Mouse (Mus musculus): ENCODE measurements around the gene Smad6. TPM values are rescaled to one million over a fixed set of nuclear protein-coding genes. Genes with fewer than 3 reads are reported as not detected.

The Smad6 gene
- 12.2 and 14.4 TPM in 2 replicates for polyA plus RNA-seq (2012; rRNA removed)

DNA sequence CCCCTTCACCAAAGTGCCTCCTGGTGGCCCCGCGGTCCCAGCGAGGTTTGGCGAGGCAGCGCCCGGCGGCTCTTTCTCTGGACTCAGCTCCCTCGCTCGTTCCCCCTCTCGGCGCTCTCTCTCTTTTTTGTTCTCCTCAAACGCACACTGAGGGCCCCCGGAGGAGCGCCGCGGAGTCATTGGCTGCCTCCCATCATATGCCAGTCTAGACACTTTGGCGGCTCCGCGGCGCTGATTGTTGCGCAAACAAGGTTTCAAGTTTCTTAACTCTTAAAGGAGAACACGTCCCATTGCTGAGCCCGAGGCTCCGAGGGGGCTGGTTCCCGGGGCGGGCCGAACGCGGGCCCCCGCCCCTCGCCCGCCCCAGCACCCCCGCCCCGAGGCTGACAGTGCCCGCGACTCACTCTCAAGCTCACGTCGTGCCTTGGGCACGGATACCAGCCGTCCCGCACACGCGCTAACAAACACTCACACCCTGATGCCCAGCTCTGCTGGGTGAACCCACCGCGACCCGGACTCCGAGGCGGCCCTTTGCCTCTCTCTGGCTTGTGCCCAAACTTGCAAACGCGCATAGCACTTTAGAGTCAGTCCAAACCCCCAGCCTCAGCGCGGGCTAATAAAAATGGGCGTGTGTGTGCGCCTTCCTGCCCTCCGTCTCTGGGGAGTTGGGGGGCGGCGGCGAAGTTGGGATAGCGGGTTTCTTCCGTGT is at the start of gene Smad6:
TSS of gene Smad6 (minus strand) at position 207 of the 709 bp plus-strand sequence.
- no peak for DNase-seq (ENCODE audit: low read depth)

DNA sequence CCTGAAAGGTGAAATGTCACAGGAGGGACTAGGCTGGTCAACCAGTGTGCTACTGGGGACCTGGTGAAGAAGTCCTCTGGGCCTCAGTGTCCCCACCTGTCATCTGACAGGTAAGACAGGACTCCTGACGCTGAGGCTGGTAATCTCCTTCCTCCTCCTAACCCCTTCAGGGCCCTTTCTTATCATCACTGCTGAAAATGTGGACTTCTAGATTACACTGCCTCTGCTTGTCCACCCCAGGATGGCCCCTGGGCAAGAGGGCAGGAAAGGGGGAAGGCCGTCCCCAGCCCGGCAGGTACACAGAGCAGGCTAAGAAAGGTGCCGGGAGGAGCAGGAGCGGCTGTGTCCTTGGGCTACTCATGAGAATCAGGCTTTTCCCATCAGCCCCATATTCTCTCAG is 48.8 kb upstream of the Smad6 start:
- DNase-seq (ENCODE audit: low read depth), result no peak

GRCm38 (mm10) chr9:64069131-64069530 is 47.3 kb upstream of the Smad6 start:
- no peak for DNase-seq (ENCODE audit: low read depth)

DNA sequence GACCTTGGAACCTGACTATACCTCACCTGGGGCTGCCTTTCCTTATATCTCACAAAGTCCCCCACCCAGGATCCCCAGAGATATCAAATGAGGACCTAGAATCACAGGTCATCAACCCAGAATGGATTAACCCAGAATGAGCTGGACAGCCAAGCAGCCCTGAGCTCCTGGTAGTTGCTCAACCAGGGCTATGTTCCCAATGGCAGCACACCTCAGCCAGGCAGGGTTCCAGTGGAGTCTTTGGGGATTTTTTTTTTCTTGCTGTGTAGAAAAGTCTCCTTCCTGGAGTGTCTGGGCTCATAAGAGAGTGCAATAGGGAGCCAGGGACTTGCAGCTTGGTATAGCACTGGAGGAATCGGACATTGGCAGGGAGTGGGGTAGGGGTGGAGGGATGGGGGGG is 46.7 kb upstream of the Smad6 start:
- no peak for DNase-seq (ENCODE audit: low read depth)

GRCm38 (mm10) chr9:64067787-64068186 is 45.9 kb upstream of the Smad6 start:
- no peak for DNase-seq (ENCODE audit: low read depth)

- DNase-seq (ENCODE audit: low read depth), result no peak
Observed at GRCm38 (mm10) chr9:64060033-64060539, 38.2 kb upstream of the Smad6 start.

DNA sequence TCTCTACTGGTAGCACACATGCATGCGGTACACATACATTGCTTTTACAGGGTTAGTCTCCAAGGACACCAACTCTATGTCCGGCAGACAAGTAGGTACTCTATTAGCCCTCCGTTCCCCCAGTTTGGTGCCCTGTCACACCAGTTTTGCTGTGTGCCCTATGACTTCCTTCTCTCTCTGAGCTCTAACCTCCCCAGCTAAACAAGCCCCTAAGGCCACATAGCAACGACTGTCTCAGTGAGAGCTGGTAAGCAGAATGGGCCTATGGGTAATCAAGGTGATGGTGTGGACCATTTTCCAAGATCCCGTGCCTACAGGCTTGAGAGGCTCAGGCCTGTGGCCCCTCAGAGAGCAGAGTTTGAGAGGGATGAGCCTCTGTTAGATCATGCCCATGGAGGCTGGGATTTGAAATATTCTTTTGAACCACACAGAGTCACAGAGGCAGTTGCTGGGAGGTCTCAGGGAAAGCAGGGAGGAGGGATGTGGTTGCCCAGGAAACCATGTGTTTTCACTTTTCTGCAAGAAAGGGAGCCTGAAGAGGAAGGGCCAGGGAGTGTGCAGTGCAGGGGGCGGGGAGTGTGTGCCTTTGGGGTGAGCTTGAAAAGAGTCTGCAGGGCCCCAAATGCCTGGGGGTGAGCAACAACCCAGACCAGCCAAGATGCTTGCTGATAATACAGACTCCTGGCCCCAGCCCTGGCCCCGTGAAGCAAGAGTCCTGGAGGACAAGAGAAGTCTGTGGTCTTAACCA is 36.2 kb upstream of the Smad6 start:
- DNase-seq (ENCODE audit: low read depth), result no peak

- DNase-seq (ENCODE audit: low read depth), result no peak
Observed at GRCm38 (mm10) chr9:64055162-64055561, 33.3 kb upstream of the Smad6 start.

DNA sequence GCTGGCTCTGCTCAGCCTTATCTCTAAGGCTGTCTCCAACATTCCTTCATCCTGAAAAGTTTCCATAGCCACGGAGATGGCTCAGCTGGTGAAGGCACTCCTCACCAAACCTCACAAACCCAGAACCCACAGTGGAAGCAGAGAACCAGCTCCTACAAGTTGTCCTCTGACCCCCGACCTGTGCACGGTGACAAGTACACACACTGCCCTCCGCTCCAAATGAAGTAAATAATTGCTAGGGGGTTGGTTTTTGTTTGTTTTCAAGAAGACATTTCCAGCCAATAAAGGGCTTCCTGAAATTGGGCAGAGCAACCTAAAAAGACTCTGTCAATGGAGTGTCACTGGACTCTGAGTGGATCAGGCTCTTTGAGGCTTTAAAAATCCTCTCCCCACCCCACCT is 31.9 kb upstream of the Smad6 start:
- DNase-seq (ENCODE audit: low read depth), result no peak

- DNase-seq (ENCODE audit: low read depth), result no peak
Observed at GRCm38 (mm10) chr9:64051241-64051640, 29.4 kb upstream of the Smad6 start.

DNA sequence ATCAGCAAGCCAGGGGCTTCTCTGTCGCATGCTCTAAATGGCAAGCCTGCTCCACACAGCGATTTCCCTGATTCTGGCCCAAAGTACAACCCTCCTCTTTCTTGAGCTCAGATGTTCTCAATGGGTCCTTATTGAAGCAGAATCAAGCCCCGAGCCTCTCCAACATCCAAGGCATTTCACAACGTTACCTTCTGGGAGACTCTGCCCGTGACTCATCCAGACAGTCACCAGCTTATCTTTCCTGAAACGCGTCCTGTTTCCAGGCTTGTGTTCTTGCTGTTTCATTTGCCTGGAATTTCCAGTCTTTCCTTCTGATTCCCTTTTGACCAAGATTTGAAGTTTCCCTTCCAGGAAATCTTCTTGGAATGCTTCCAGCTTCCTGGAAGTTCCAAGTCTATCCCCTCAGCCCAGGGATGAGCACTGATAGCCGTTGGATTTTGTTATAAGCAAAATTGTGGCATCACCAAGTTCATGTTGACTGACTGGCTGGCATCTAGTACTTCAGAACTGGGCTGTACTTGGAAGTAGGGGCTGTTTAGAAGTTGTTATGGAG is 28.7 kb upstream of the Smad6 start:
- no peak for DNase-seq (ENCODE audit: low read depth)

- DNase-seq (ENCODE audit: low read depth), result no peak
Observed at GRCm38 (mm10) chr9:64049471-64050380, 27.9 kb upstream of the Smad6 start.

DNA sequence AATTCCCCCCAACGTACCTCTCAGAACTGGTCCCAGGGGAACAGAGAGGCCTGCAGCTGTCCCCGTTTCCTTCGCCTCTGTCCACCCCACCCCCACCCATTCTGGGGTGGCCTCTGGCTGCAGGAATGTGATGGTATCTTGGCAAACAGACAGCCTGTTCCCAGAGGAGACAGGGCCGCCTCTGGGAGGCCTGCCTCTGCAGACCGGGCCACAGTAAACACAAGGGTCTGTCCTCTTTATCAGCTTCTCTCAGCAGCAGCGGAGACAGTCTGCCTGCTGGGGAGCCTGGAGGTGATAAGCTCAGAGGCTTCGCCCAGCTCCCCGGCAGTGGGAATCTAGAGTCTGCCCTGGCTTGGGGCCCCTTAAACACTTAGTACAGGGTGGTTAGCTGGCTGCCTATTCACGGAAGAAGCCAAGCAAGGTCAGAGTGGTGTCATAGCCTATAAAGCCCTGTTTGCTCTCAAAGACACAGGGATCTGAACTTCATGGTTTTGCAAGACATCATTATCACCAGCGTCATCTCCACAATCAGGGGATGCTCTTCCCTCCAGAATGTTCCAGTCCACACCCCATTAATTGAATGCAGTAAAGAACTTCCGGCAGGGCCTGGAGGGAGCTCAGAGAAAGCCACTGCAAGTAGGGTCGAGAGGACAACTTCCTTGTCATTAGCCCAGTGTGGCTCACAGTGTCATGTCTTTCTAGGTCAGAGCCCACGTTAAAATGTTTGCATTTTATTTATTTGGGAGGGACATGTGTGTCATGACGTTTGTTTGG is 23.4 kb upstream of the Smad6 start:
- no peak for DNase-seq (ENCODE audit: low read depth)

DNA sequence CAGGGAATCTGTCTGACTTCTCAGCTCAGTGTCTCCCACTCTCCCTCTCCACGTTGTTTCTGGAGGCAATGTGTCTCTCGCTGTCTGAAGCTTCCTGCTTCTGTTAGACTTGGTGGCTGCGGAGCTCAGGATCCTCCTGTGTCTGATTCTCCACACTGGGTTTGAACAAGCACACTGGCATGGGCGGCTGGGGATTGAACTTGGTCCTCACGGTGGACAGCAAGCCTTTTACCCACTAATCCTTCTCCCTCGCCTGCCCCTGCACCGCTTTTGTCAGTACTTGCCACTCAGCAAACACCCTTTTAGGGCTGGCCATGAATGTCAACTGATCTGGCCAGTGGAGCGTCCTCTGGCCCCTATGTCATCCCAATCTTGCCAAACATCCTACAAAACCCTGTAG is 22.5 kb upstream of the Smad6 start:
- no peak for DNase-seq (ENCODE audit: low read depth)

DNA sequence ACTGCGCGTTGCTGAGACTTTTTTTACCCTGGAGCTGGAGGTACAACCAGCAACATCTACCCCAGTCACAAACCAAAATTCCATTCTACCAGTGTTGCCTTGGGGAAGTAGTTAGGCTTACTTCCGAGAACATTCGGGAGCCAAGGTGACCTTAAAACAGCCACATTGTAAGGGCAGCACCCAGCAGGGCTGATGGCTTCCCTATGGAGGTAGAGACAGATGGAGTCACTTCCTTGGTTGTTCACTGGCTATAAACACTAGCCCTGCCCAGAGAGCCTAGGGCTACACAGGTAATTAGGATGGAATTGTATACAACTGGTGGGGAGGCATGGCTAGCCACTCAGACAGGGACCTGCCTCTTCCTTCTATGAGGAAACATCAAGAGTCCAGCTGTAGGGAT is 21.1 kb upstream of the Smad6 start:
- DNase-seq (ENCODE audit: low read depth), result no peak

DNA sequence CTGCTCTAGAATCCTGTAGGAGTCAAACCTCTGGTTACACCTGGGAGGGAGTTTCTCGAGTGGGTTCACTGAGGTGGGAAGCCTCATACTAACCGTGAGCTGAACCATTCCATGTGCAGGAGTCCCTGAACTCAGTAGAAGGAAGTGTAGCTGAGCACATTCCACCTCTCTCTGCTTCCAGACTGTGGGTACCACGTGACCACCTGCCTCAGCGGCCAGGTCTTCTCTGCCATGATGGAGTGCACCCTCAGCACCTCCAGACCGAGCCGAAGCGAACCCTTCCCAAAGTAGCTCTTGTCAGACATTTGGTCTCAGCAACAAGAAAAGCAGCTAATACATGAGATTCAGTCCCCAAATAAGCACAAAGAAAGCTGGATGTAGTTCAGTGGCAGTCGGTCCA is 20.4 kb upstream of the Smad6 start:
- DNase-seq (ENCODE audit: low read depth), result no peak

- DNase-seq (ENCODE audit: low read depth), result no peak
Observed at GRCm38 (mm10) chr9:64029908-64030631, 8.2 kb upstream of the Smad6 start.

- DNase-seq (ENCODE audit: low read depth), result no peak
Observed at GRCm38 (mm10) chr9:64025565-64025964, 3.7 kb upstream of the Smad6 start.

DNA sequence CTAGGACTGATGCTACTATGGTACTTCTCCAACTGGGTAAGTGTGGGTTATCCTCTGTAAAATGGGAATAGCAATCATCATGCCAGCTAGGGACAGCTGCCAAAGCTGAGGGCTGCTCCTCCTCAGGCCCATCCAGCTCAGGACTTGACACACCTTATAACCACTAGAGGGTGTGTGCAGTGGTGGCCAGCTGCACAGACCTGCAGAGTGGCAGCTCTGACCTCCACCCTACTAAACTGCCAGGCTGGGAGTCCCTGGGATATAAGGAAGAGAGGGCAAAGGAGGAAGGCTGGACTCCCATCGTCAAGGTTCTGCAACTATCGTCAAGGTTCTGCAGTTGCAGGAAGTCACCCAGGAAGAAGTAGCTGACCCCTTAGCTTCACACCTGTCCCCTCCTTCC is 3.1 kb upstream of the Smad6 start:
- no peak for DNase-seq (ENCODE audit: low read depth)

Measured in gonadal fat pad, adult 2 months (tissue).